Mouse (Mus musculus): ENCODE data around the gene Fgd2.
A peak's percentile ranks its signal among the peaks of the same experiment; 100 is the strongest.
"Not testable (repeated sequence)": the region's sequence is repeated elsewhere in the genome, so short reads cannot be mapped to it uniquely, and the experiment has no call there.

The Fgd2 gene

DNA sequence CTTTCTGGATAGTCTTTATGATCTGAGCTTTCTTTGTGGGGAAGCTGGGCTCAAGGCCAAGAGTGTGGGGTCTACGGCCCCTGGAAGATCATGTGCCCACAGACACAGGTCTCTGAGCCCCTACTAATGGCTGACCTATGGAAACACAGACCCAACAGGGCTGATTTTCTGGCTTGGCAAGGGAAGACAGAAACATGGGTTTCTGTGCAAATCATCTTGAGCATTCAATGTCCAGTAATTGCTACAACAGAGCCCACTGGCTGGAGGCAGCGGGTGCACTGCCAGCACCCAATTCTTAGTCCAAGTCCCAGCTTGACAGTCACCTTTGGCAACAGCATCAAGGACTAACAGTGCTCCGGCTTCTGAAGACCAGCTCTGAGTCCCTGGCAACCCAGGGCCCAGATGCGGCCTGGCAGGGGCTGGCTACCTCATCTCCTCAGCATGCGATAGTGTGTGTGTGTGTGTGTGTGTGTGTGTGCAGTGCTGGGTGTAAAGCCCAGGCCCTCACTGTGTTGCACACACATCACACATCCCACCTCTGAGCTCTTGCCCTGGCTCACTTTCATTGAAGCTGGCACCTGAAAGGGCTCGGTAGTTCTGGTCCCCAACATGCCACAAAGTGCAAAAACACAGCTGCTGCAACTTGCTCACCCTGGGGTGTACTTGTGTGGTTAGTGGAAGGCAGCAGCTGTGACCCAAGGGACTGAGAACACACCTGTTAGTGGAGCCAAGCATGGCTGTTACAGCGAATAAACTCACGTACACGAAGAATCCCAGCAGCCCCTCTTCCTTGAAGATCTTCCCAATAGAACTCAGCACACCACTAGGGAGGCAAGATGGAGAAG lies 22.5 kb upstream of the Fgd2 start:
- no peak for DNase-seq

- DNase-seq: no peak
These were observed 21.4 kb upstream of the Fgd2 start for GRCm38 (mm10) chr17:29339170-29339768.

- no peak for DNase-seq
These were observed 20.1 kb upstream of the Fgd2 start for GRCm38 (mm10) chr17:29340406-29341261.

DNA sequence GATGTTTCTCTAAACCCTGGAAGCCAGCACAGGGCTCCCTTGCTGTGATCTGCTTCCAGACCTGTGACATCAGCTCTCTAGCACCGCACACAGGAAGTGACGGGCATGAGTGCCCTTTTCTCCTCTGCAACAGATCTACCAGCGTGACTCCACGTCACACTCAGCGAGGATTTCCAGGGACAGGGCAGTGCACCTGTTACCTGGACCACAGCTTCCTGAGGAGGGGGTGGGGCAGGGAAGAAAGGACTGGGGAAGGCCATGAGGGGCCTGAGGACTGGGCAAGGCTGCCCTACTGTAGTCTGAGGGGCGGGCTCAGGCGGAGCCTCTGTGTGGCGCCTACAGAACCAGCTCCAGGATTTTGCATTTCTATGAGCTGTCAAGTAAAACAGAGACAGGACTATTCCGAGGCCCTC lies 19.1 kb upstream of the Fgd2 start:
- DNase-seq: peak in 1 of 2 experiments; percentile 32

DNA sequence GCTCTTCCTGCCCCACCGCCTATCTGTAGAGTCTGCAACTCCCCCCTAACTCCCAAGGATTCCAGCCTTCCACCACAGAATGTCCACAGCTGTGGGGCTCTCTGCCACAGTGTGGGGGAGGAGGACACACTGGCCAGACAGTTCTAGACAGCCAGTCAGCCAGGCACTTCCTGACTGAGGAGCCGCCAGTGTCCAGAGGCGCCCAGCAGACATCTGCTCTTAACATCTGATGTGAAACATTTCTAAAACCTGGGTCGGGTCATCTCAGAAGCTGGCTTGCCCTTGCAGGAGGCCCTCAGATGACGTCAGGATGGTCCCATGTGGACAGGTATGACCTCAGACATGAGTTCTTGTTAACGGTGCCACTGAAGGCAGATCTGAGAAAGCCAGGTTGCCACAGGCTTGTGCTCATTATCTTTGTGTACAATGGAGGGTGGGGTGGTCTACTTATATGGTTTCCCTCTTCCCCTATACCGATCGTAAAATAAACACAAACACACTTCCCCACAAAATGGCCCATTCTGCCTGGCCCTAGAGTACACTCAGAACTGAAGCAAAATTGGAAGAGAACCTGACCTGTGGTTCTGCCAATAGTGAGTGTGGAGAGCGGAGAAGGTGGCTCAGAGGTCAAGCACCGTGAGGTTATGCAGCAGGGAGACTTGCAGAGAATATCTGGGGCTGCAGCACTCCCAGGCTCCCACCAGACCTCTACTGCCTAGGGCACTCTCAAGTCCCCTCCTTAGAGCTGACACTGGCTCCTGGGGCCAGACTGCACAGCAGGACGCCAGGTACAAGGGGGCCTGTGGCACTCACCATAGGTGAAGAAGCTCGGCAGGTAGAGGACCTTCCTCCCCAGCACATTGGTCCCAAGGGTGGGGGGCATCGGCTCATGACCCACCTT lies 18.5 kb upstream of the Fgd2 start:
- no peak for DNase-seq

DNA sequence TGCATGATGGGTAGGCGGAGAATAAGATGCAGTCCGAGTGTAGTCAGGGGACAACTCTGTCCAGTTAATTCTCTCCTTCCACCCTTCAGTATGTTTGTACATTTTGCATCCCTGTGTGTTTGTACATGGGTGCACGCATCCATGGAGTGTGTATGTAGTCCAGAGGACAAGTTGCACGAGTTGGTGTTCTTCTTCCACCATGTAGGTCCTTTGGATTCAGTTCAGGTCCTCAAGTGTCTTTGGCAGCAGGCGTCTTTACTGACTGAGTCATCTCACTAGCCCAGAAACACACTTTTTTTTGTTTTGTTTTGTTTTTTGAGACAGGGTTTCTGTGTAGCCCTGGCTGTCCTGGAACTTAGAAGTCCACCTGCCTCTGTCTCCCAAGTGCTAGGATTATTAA lies 17.5 kb upstream of the Fgd2 start:
- no peak for DNase-seq

DNA sequence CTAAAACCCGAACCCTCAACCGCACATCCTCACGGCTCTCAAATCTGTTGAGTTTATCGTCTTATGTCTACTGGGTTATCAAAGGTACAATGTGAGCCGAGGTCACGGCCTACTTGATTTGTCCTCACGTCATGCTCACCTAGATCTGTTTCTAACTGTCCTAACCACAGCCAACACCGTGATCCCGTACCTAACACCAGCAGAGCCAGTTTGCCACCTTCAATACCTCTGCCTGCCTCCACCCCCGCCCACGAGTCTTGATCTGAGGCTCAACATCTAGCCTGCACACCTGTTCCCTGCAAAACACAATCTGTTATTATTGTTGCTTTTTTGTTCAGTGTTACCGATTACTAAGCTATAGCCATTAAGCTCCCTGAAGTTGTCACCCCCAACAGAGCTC lies 15.4 kb upstream of the Fgd2 start:
- DNase-seq: no peak

DNA sequence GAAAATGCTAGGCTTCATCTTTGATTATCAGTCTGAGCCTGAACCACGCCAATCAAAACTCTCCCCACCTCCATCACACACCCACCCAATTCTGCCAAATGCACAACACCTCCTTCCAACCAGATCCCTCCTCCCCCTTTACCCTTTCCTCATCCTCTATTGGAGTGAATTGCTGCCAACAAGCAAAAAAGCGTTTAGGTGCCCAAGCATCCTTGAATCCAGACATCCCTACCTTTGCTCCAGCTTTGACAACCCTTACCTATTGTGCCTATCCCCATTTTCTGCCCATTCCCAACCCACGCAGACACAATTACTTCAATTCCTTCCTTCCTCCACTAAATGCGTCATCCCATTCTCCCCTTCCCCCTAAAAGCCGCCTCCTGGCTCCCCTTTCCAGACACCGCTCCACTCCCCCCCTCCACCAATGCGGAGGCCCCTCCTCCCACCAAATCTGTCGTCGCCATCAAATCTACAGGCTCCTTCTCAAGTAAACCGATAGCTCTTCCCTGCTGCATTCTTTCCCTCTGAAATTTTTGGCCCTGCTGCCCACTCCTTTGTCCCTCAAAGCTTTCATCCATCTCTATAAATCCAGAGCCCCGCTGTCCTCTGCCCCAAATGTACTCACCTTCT lies 14.1 kb upstream of the Fgd2 start:
- DNase-seq: no peak

DNA sequence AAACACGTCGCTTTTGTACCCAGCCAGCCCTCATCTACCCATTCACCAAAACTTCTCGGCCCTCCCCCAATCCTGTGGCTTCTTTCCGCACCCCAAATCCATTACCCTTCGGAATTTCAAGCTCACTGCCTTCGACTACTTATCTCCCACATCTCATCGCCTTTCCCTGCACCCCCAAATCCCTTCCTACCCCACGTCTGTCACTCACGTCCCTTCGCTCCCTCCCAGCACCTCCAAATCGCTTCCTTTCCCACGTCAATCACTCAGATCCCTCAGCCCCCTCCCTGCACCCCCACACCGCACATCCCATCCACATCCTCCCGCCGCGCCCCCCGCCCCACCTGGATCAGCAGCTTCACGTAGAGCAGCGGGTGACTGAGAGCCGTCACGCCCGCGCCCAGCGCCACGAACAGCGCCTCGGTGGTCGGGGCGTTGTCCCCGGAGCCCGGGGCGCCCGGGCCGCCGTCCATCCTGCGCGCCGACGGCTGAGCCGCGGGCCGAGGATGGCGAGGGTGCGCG lies 13.5 kb upstream of the Fgd2 start:
- DNase-seq: no peak

- DNase-seq: peak; percentile 100
These were observed 13.0 kb upstream of the Fgd2 start, which contains the start of gene Mtch1 for GRCm38 (mm10) chr17:29347645-29348256. Gene Mtch1, minus strand, starts transcription at chr17:29347934.

GRCm38 (mm10) chr17:29348996-29349395 lies 11.7 kb upstream of the Fgd2 start:
- no peak for DNase-seq

DNA sequence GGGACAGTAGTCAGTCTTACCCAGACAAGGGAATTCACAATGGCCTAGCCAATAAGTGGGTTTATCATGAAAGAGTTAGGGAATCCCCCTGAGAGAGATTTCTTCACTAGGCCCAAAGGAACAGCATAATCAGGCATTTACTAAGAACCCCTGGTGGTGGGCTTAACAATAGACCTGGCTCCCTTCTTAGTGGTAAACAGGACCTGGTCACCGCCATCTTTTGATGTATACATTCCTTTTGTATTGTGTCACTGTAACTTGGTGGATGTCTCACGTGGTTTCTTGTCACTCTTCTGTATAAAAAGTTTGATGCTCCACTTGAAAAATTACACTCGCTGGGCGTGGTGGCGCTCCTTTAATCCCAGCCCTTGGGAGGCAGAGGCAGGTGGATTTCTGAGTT lies 9.7 kb upstream of the Fgd2 start:
- not testable (repeated sequence) for DNase-seq

GRCm38 (mm10) chr17:29355461-29355840 lies 5.3 kb upstream of the Fgd2 start:
- DNase-seq: no peak

DNA sequence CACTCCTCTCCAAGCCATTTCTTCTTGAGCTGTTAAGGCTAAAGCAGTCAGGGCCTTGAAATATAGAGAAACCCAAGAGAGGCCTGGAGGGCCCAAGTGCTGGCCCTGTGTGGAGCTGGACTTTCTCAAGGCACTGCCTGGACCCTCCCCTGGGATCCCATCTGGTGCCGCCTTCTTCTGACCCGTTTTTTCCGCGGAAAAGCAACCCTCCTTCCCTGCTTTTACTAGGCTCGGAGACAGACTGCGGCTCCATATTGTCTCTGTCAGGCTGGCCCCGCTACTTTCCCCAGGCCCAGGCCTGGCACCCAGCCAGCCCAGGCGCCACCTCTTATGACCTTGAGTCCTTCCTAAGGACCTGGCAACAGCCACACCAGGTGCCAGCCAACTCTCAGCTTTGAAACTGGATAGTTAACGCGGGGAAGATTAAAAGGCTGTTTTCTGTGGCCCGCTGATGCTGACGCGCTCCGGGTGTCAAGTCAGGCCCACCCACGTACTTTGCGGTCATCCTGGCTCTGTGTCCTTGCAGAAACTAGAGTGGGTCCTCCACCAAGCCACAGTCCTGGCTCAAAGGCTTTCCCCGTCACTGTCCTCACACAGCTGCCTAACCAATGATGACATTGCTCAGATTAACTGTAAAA lies 4.8 kb upstream of the Fgd2 start:
- DNase-seq: no peak

GRCm38 (mm10) chr17:29356479-29356856 lies 4.2 kb upstream of the Fgd2 start:
- DNase-seq: no peak

GRCm38 (mm10) chr17:29356882-29357281 lies 3.8 kb upstream of the Fgd2 start:
- DNase-seq: no peak

DNA sequence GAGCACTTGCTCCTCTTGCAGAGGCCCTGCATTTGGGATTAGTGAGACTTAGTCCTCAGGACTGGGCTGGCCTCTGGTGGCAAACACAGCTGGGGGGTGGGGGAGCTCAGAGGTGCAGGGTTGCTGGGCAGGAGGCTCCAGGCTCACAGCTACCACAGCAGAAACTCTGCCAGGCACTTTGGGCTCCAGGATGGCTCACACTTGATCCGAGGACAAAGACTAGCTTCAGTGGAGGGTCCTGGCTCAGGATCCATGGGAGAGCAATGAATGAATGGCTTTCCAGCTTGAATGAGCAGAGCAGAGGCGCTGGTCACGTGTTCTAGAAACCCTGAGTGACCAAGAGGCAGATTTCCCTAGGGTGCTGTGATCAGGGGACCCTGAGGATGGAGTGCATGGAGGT lies 1.8 kb upstream of the Fgd2 start:
- no peak for DNase-seq

DNA sequence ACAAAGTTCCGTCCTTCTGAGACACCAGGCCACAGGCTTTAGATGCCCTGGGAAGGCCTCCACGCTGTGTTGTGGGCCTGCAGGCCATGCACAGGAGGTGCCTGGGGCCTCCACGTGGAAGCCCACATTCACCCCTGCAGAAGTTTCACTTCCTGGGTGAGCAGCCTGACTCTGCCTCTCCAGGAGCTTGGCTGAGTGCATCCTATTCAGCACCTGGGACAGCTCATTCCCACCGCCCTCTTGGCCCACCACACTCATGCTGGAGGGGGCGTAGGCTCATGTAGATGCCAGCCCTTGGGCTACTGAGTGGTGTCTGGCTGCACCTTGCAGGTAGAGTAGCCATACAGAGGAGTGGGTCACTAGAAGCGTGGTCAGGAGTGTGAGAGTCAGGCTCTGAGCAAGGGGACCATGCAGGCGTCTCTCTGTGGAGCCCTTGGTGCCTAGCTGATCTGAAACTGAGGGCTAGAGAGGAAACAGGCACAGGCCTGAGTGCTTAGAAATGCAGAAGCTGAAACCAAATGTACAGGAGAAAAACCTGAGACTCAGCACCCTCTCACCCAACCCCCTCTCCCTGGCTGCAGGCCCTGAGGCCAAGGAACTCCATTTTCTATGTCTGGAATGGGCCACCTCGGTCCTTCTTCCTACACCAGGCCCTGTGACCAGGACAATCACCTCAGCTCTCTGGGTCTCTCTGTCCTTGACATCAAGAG lies 1.4 kb downstream of the Fgd2 start:
- peak; percentile 57 to 60 for DNase-seq

GRCm38 (mm10) chr17:29363109-29363508 lies 2.4 kb downstream of the Fgd2 start:
- DNase-seq: no peak

DNA sequence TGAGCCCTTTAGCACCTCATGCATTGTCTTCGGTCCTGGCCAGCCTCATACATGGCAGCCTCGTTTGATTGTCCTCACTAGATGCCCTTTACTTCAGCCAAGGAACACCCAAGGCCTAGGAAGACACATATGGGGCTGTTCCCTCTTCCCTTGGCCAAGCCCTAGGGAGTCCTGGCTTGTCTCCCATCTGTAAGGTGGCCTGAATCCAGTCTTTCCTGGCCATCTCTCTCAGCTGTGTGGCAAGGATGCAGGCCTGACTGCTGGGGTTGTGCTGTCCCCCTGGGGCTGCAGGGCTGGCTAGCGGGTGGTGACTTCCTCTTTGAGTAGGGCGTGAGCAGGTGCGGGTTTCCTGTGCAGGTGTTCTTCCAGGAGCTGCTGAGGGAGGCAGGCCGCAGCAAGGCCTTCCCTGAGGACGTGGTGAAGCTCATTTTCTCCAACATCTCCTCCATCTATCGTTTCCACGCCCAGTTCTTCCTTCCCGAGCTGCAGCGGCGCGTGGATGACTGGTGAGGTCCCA lies 4.4 kb downstream of the Fgd2 start:
- peak; percentile 51 to 65 for DNase-seq
